Mouse (Mus musculus): ENCODE measurements at regions not wholly inside any gene's neighbourhood (a gene's known extent, or its start where the extent isn't known, plus 50 kb on each side); places are given as distances from the start of the nearest gene placed in this dataset.

DNA sequence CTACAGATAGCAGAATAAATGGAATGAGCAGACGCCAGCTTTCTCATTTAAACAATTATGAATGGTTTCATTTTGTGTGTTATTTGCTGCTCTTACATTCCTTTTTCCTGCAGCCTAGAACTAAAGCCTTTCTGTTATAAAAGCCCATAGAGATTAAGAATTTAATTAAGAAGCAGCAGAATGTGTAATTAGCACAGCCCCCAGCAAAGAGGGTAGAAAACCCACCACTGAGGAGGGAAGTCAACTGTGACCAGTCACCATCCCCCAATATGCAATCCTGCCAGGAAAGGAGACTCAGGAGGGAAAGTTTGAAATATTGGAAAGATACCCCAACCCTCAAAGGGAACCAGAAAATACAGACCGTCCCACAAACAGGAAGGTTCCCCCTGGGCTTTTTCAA lies 160.0 kb downstream of the Ankrd50 start:
- ATAC-seq (replicated peaks; ENCODE audit: insufficient number of reproducible peaks, low FRiP score, low TSS enrichment, poor library complexity, severe bottlenecking): no peak

- ATAC-seq (replicated peaks; ENCODE audit: insufficient number of reproducible peaks, low FRiP score, low TSS enrichment, poor library complexity, severe bottlenecking): no peak
These were observed 162.2 kb downstream of the Ankrd50 start for GRCm38 (mm10) chr3:38322426-38322825.

DNA sequence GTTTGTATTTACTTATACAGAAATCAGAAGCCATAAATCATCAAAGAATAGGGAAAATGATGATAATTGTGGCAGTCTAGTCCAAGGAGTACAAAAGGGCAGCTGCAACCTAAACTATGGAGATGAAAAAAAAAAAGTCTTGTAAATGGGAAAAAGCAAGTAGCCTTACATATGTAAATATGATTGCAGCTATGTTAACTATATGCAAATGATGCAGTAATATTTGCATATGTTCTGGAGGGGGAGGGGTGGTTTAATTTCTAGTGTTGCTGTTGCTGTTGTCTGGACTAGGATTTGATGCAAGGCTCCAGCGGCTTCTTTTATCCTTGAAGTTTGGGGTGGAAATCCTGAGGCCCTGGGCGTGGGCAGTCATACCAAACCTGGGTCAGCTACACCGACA lies 163.0 kb downstream of the Ankrd50 start:
- ATAC-seq (replicated peaks; ENCODE audit: insufficient number of reproducible peaks, low FRiP score, low TSS enrichment, poor library complexity, severe bottlenecking): no peak

- no peak for ATAC-seq (replicated peaks; ENCODE audit: insufficient number of reproducible peaks, low FRiP score, low TSS enrichment, poor library complexity, severe bottlenecking)
These were observed 163.6 kb downstream of the Ankrd50 start for GRCm38 (mm10) chr3:38320998-38321397.

- no peak for ATAC-seq (replicated peaks; ENCODE audit: insufficient number of reproducible peaks, low FRiP score, low TSS enrichment, poor library complexity, severe bottlenecking)
These were observed 171.8 kb downstream of the Ankrd50 start for GRCm38 (mm10) chr3:38312834-38313233.

- ATAC-seq (replicated peaks; ENCODE audit: insufficient number of reproducible peaks, low FRiP score, low TSS enrichment, poor library complexity, severe bottlenecking): no peak
These were observed 172.5 kb downstream of the Ankrd50 start for GRCm38 (mm10) chr3:38312121-38312520.

- no peak for ATAC-seq (replicated peaks; ENCODE audit: insufficient number of reproducible peaks, low FRiP score, low TSS enrichment, poor library complexity, severe bottlenecking)
These were observed 184.5 kb downstream of the Ankrd50 start for GRCm38 (mm10) chr3:38299898-38300751.

GRCm38 (mm10) chr3:38299236-38299897 lies 185.3 kb downstream of the Ankrd50 start:
- no peak for ATAC-seq (replicated peaks; ENCODE audit: insufficient number of reproducible peaks, low FRiP score, low TSS enrichment, poor library complexity, severe bottlenecking)

GRCm38 (mm10) chr3:38297499-38297898 lies 187.1 kb downstream of the Ankrd50 start:
- no peak for ATAC-seq (replicated peaks; ENCODE audit: insufficient number of reproducible peaks, low FRiP score, low TSS enrichment, poor library complexity, severe bottlenecking)

DNA sequence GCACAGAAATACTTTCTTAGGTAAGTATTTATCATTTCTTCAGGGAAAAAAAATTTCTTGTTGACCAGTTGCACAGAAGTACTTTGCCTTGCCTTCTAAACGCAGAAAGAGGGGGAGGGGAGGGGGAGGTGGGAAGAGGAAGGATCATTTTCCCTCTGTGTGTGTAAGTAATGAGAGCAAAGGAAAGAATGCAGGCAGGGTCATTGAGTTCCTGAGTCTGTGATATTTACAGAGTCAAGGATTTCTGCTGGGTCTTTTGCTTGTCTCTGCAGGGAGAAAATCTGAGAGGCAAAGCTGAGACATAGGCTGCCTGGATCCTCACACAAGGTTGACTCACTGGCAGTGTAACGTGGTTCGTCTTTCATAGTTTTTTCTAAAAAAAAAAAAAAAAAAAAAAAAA lies 195.6 kb downstream of the Ankrd50 start:
- no peak for ATAC-seq (replicated peaks; ENCODE audit: insufficient number of reproducible peaks, low FRiP score, low TSS enrichment, poor library complexity, severe bottlenecking)

GRCm38 (mm10) chr3:38283687-38284124 lies 200.9 kb downstream of the Ankrd50 start:
- no peak for ATAC-seq (replicated peaks; ENCODE audit: insufficient number of reproducible peaks, low FRiP score, low TSS enrichment, poor library complexity, severe bottlenecking)

DNA sequence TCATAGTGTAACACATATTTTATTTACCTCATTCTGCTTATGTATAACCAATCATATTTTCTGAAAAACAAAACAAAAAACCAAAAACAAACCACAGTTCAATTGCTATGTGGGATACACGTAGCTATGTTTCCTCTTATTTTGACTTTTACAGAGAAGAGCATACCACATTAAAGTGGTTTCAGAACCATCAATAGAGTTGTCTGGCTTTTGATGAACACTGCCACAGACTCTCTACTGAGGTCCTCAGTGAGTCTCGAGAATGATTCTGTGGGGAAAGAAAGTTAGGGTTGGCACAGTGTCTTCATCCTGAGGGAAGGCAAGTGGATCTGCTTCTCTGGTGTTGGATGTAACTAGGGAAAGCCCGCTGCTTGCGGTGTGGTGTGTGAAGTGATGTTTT lies 201.8 kb downstream of the Ankrd50 start:
- ATAC-seq (replicated peaks; ENCODE audit: insufficient number of reproducible peaks, low FRiP score, low TSS enrichment, poor library complexity, severe bottlenecking): no peak

DNA sequence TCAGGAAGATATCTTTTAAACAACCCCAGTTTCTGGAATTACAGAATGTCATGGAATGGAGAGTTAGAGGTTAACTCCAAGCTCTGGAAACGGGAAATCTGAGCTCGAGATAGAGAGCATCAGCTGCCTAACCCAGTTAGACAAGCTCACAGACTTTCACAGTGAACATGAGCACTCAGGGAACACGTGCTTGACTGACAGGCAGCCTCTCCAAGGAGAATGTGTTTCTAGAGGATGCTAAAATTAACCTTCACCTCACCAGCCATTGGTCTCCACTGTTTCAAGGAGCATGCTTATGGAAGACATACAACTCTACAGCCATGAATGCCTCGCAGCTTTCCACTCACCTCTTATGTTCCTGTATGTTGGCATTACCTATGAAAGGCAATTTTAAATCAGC lies 203.0 kb downstream of the Ankrd50 start:
- no peak for ATAC-seq (replicated peaks; ENCODE audit: insufficient number of reproducible peaks, low FRiP score, low TSS enrichment, poor library complexity, severe bottlenecking)

DNA sequence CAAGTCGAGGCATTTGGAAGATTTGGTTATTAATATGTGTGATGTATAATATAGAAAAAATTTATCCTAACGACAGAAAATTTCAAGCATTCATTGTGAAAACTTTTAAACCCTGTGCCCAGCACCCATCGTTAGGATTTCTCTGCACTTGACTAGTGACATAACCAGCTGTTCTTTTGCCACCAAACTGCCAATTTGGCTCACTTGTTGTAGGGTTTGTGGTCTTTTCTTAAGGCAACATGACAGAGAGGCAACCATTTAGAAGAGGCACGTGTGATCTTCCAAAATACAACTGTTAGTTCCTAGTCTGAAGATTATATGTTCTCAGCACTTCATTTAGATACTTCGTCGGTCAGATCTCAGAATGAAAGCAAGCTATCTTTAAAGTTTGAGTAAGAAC lies 203.8 kb downstream of the Ankrd50 start:
- no peak for ATAC-seq (replicated peaks; ENCODE audit: insufficient number of reproducible peaks, low FRiP score, low TSS enrichment, poor library complexity, severe bottlenecking)

- no peak for ATAC-seq (replicated peaks; ENCODE audit: insufficient number of reproducible peaks, low FRiP score, low TSS enrichment, poor library complexity, severe bottlenecking)
These were observed 204.5 kb downstream of the Ankrd50 start for GRCm38 (mm10) chr3:38280105-38280504.

DNA sequence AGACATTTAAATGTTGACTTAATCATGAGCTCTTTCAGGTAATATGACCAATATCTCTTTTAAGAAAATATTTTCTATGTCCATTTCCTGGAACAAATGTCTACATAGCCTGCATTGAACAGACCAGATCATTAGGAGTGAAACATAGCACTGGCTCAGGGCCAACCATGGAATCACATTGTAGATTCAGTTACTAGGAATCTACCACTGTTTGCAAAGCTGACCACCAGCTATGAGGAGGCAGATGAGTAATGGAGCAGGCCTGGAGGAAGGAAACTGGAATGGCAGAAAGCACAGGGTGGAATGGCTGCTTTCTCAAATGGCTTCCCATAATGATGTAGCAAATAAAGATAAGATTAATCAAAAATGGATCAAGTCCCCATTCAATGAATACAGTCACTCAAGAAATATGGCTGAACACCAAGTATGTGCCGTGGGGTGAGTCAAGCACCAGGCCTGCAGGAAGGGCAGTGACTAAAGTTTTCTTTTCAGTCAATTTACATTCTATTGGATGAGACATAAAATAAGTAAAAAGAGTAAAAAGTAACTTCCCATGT lies 207.6 kb downstream of the Ankrd50 start:
- no peak for ATAC-seq (replicated peaks; ENCODE audit: insufficient number of reproducible peaks, low FRiP score, low TSS enrichment, poor library complexity, severe bottlenecking)

DNA sequence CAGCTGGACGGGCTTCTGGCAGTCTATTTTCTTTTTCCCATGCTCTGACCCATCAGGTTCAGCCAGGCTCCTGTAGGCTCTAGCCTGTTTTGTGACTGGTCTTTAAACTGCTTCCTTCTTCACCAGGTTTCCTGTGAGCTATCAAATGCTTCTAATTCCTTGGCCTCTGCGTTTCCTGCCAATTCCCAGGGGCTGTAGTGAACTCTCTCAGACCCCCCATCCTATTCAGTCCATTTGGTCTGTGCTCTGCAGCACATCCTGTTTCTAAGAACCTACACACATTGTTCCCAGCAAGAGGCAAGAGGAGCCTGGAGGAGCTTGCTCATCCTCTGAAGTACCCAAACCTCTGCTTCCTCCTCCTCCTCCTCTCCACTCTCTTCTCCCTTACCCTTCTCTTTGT lies 209.3 kb downstream of the Ankrd50 start:
- no peak for ATAC-seq (replicated peaks; ENCODE audit: insufficient number of reproducible peaks, low FRiP score, low TSS enrichment, poor library complexity, severe bottlenecking)

GRCm38 (mm10) chr3:38270742-38271141 lies 213.9 kb downstream of the Ankrd50 start:
- no peak for ATAC-seq (replicated peaks; ENCODE audit: insufficient number of reproducible peaks, low FRiP score, low TSS enrichment, poor library complexity, severe bottlenecking)

- ATAC-seq (replicated peaks; ENCODE audit: insufficient number of reproducible peaks, low FRiP score, low TSS enrichment, poor library complexity, severe bottlenecking): no peak
These were observed 216.4 kb downstream of the Ankrd50 start for GRCm38 (mm10) chr3:38268226-38268625.

Measured in monocyte, adult 5-6 weeks (primary cell).